Mouse (Mus musculus) brain, embryonic 14.5 days (tissue): ENCODE data around the gene Cd33.
A peak's percentile ranks its signal among the peaks of the same experiment; 100 is the strongest.

Experiments
- CTCF ChIP-seq: fragments of 200-500 bp; IDR thresholded peaks from 2 replicates; pipeline ENCODE4 v1.5.1; 2012; ENCODE audit warnings: inconsistent platforms, mild to moderate bottlenecking, moderate library complexity, borderline replicate concordance; ENCODE audit not compliant: insufficient read depth, insufficient read length; ENCODE audit errors: extremely low read depth
- POLR2A ChIP-seq: fragments of 200-500 bp; IDR thresholded peaks from 2 replicates; pipeline ENCODE4 v1.6.1; 2012; ENCODE audit warnings: mild to moderate bottlenecking, inconsistent platforms, borderline replicate concordance; ENCODE audit not compliant: poor library complexity, insufficient read depth, insufficient read length, severe bottlenecking; ENCODE audit errors: extremely low read depth

- no peak for TF ChIP-seq POLR2A
- 0 out of 2 replicates have a peak, but pooled peaks have one; percentile 3 for TF ChIP-seq CTCF
Measured at GRCm38 (mm10) chr7:43562006-43562633, 17.9 kb upstream of the Cd33 start, which contains the start of gene Zfp658.
